Mouse (Mus musculus): ENCODE results near the gene Bik.

DNA sequence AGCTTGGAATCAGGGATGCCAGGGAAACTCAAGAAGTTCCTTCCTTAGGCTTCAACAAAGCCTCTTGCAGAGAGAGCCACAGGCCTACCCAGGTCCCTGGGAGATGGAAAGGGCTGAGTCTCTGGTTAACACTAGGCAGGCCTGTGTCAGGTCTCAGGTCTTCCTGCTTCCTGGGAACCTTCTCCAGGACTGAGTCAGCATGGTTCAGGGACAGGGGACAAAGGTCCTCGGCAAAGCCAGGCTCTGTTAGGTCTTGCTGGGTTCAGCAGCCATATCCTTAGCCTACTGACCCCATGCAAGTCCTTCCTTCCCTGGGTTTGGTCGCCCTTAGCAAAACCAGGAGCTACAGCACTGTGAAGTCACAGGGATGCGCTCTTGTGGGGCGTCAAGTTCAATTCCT, 64.2 kb downstream of the Bik start:
- TF ChIP-seq CTCF (IDR thresholded peaks at IDR 0.05; ENCODE audit: extremely low read depth, insufficient read depth, insufficient read length, insufficient replicate concordance) (no peak), POLR2A (IDR thresholded peaks at IDR 0.05; ENCODE audit: low read depth, low read length) (no peak)
